Mouse (Mus musculus) thymus, postnatal 4 days (tissue): ENCODE data around the gene Clk3.
A peak's percentile ranks its signal among the peaks of the same experiment; 100 is the strongest.

Experiments used
- DNase-seq: peaks from one replicate; pipeline ENCODE4 v3.0.0; 2021

Clk3 gene

GRCm38 (mm10) chr9:57765364-57766351, at the start of gene Clk3:
TSS of gene Clk3 (minus strand) at chr9:57765860.
- peak; percentile 86 for DNase-seq

GRCm38 (mm10) chr9:57814866-57815265, 49.2 kb upstream of the Clk3 start:
- no peak for DNase-seq

- DNase-seq, result no peak
Observed at GRCm38 (mm10) chr9:57814014-57814413, 48.4 kb upstream of the Clk3 start.

- DNase-seq, result peak; percentile 60
Observed at GRCm38 (mm10) chr9:57811793-57812733, 46.4 kb upstream of the Clk3 start.

DNA sequence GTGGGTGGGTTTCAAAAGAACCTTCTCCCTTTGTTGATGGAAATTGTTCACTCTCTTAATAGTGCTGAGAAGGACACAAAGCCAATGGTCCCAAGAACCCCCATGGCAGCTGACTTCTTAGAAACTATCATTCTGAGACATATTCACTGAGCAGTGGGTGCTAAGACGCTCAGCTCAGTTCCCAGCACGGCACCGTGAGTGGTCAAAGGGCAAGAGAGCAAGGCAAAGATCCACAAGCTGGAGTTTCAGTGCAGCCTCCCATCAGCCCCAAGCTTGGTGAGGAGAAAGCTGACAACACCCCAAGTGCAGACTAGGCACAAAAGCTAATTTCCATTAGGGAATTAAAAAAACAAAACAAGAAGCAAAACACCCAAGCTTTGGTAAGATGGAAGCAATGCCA, 45.0 kb upstream of the Clk3 start:
- no peak for DNase-seq

DNA sequence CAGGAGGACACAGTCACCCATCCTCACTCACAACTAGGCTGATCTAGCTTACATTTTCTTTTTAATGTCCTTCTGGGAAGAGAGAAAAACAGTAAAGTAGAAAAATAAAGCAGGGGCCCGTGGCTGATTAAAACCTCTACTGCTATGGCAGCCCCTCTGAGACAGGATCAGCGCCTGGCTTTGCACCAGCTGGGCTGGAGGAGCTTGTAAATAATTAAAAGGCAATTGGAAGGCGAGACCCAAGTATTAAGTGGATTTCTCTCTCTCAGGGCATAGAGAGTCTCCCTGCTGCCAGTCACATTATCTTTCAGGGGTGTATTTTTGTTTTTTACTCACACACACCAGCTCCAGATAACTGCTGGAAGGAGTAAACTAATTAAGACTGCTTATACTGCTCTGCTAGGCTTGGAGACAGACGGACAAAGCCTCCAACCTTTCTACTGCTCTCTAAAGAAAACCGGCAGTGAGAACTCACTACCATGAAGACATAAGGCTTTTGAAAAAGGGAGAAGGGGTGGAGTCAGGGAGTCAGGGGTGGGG, 43.2 kb upstream of the Clk3 start:
- no peak for DNase-seq

GRCm38 (mm10) chr9:57807174-57807651, 41.6 kb upstream of the Clk3 start:
- DNase-seq, result peak; percentile 62

DNA sequence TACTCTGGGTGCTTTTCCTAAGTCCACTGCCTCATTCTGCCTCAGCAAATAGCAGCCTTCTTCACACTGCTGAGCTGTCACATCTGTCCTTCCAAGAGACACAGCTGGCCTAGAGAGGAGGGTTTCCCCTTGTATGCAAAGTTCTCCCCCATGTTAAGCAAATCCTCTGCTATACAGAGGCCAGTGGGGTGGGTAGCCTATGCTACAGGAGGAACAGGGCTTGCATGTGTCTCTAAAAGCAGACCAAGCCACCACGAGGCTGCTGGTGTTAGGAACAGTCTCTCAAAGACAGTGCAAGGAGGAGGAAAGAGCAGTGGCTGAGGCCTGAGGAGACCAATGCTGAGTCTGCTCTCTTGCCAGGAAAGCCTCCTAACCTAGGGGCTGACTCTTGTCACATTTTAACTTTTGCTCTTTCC, 40.4 kb upstream of the Clk3 start:
- peak; percentile 39 for DNase-seq

DNA sequence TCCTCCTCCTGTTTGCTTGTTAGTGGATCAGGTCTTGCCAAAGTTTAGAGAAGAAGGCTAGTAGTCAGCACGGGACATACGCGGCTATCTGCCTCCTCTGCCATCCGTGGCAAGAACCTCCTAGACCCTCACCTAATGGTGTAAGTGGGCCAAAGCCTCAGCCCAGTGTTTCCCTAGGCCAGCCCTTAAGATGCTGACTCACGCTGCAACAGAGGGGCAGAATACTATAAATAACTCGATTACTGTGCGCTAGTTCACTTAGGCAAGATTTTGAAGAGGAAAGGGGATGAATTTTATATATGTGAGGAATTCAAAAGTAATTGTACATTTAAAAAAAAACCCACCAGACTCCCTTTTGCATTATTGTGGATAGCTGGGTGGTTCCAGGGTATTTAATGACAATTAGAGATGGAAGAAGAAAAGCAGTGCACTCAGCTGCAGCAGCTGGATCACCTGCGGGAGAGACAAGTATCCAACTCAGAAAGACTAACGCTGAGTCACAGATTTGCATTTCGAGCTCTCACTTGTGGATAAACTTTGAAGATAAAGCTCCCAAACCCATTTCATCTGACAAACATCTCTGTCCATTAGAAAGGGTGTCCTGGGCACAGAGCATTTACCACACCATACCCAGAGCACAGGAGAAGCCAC, 39.6 kb upstream of the Clk3 start:
- no peak for DNase-seq

- no peak for DNase-seq
Observed at GRCm38 (mm10) chr9:57803839-57804238, 38.2 kb upstream of the Clk3 start.

- DNase-seq, result no peak
Observed at GRCm38 (mm10) chr9:57803047-57803446, 37.4 kb upstream of the Clk3 start.

- no peak for DNase-seq
Observed at GRCm38 (mm10) chr9:57800325-57800975, 34.8 kb upstream of the Clk3 start.

DNA sequence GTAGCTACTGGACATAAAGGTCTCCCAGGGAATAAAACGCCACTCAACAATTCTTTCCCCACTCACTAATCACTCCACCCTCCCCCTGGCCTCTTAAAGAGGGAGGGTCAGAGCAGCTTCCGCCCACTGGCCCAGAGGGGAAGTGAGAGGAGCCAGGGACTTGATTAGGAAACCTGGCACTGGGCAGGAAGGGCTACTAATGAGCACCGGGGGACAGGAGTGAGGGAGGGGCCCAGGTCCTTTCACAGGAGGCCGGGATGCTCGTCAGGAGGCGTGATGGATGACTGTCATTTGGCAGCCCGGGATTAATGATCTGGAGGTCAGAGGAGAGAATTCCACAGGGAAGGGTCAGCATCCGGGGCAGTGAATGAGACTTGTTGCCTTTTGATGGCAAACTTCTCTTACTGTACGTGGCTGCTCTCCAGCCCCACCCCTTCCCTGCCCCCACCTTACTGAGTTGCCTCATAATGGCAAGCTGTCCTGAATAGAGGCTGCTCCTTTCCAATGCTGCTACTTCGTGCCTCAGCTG, 33.1 kb upstream of the Clk3 start:
- no peak for DNase-seq

- DNase-seq, result no peak
Observed at GRCm38 (mm10) chr9:57797456-57797855, 31.8 kb upstream of the Clk3 start.

- peak; percentile 45 for DNase-seq
Observed at GRCm38 (mm10) chr9:57789733-57790132, 24.1 kb upstream of the Clk3 start.

- no peak for DNase-seq
Observed at GRCm38 (mm10) chr9:57782656-57783055, 17.0 kb upstream of the Clk3 start.

DNA sequence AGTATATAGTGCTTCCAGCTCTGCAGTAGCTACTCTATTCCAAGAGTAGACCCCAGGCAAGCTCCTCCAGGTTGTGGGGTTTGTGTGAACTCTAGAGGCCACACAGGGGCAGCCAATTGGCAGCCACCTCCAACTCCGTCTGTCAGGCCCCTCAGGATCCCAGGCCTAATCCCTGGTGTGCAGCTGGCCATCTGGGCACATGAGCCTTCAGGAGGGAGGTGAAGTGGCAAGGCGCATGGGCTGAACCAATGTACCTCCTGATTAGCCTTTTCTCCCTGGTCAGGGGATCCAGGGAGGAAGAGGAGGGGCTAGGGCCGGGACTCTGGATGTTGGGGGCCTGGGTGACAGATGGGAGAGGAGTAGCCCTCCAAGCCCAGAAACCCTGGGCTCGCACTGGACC, 10.1 kb upstream of the Clk3 start:
- DNase-seq, result no peak

- no peak for DNase-seq
Observed at GRCm38 (mm10) chr9:57775026-57775425, 9.4 kb upstream of the Clk3 start.

DNA sequence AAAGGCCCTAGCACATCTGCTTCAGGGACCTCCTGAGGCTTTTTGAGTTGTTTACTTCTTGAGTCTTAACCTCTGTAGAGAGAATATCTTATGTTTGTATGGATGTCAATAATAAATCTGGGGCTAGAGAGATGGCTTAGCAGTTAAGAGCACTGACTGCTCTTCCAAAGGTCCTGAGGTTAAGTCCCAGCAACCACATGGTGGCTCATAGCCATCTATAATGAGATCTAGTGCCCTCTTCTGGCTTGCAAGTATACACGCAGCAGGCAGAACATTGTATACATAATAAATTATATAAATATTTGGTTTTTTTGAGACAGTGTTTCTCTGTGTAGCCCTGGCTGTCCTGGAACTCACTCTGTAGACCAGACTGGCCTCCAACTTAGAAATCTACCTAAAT, 8.5 kb upstream of the Clk3 start:
- no peak for DNase-seq

DNA sequence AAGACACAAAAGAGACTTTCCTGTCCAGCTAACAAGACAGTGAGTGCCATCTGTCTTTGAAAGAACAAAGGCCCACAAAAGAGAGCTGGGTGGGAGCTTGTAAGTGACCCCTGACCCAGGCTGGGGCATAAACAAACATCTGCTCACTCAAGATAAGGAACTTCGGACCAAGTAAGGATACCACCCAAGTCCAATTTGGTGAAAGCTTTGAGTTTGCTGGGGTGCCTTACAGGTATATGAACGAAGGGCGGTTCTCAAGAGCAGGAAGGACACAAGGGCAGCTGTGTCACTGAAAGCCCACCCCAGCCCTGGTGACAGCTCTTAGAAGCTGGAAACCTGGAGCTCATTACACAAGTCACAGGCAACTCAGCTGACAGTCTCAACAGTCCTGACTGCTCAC, 8.1 kb upstream of the Clk3 start:
- DNase-seq, result peak; percentile 39

DNA sequence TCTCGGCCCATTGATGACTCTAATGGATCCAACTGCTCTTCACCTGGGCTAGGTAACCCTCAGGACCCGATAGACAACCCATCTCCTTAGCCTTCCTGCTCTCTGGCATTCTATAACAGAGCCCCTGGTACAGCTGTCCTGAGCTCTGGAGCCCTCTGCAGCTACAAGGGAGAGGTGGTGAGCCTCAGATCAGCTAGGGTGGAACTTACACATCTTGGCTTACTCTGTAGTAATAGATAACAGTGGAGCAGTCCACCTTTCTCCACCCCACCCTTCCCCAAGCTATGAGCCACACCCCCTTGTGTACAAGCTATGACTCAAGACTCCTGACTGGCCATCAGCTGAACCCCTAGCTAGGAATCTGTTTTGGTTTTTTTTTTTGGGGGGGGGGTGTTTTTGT, 5.2 kb upstream of the Clk3 start:
- no peak for DNase-seq

- DNase-seq, result peak; percentile 50
Observed at GRCm38 (mm10) chr9:57770214-57770613, 4.6 kb upstream of the Clk3 start.
